Mouse (Mus musculus): Measurements from ENCODE around the gene Olfr180.

Gene Olfr180

GRCm38 (mm10) chr16:58929292-58929691 lies at the start of gene Olfr180:
Gene Olfr180, minus strand, starts transcription at chr16:58929392.
- in situ Hi-C loops (cut with MboI, MseI), result no loop called here

- in situ Hi-C loops (cut with MboI, MseI), result no loop called here
These were observed 537 bp downstream of the Olfr180 start, which contains the start of gene Olfr181 for GRCm38 (mm10) chr16:58928655-58929054. Gene Olfr181, minus strand, starts transcription at chr16:58928755.

- in situ Hi-C loops (cut with MboI, MseI), result loop anchor here (25.0 kb wide), 1 partner anchor 770 kb away; no protein-coding TSS in a partner anchor
These were observed 37.2 kb downstream of the Olfr180 start, which contains the start of gene Olfr178 for GRCm38 (mm10) chr16:58891963-58892362. Gene Olfr178, minus strand, starts transcription at chr16:58892063.

- in situ Hi-C loops (cut with MboI, MseI), result loop anchor here (25.0 kb wide), 1 partner anchor 778 kb away; no protein-coding TSS in a partner anchor
These were observed 44.8 kb downstream of the Olfr180 start for GRCm38 (mm10) chr16:58884416-58884815.

GRCm38 (mm10) chr16:58874668-58875067 lies 54.5 kb downstream of the Olfr180 start, which contains the start of gene Olfr177:
Gene Olfr177, minus strand, starts transcription at chr16:58874768.
- in situ Hi-C loops (cut with MboI, MseI), result loop anchor here (25.0 kb wide), 1 partner anchor 788 kb away; no protein-coding TSS in a partner anchor

Measured in regulatory T cell (primary cell).